Mouse (Mus musculus) MEL (cell line): ENCODE results near the gene Med23.

Experiments
- E2F4 ChIP-seq: IDR thresholded peaks from 2 replicates; pipeline ENCODE4 v1.6.1; 2011; ENCODE audit warnings: low read depth, low read length, improper control_type of control experiment, borderline replicate concordance
- GATA1 ChIP-seq: IDR thresholded peaks from 2 replicates; pipeline ENCODE4 v1.6.1; 2011; ENCODE audit warnings: low read depth, low read length, improper control_type of control experiment
- MAFK ChIP-seq: IDR thresholded peaks from 2 replicates; pipeline ENCODE4 v1.6.1; 2011; ENCODE audit warnings: low read depth, mild to moderate bottlenecking, low read length, improper control_type of control experiment, borderline replicate concordance
- POLR2A ChIP-seq, 2 experiments: IDR thresholded peaks; 2 replicates each; pipeline ENCODE4 v1.6.1; 2011 to 2012; ENCODE audit warnings: low read length in 2 of 2, mild to moderate bottlenecking in 2 of 2, control low read depth in 1 of 2, improper control_type of control experiment in 1 of 2, low read depth in 1 of 2, moderate library complexity in 1 of 2; ENCODE audit not compliant: control insufficient read depth in 1 of 2, insufficient read depth in 1 of 2, poor library complexity in 1 of 2
- RAD21 ChIP-seq: IDR thresholded peaks from 2 replicates; pipeline ENCODE4 v1.6.1; 2011; ENCODE audit warnings: mild to moderate bottlenecking, low read depth, low read length, improper control_type of control experiment
- USF2 ChIP-seq, 2 experiments: IDR thresholded peaks; 2 replicates each; pipeline ENCODE4 v1.6.1; 2011 to 2012; ENCODE audit warnings: improper control_type of control experiment in 2 of 2, low read length in 2 of 2, borderline replicate concordance in 1 of 2, inconsistent platforms in 1 of 2, low read depth in 1 of 2, mild to moderate bottlenecking in 1 of 2; ENCODE audit not compliant: insufficient read depth in 1 of 2
- ZMIZ1 ChIP-seq: IDR thresholded peaks from 2 replicates; pipeline ENCODE4 v1.6.1; 2012; ENCODE audit warnings: low read depth, mild to moderate bottlenecking, inconsistent platforms, low read length, improper control_type of control experiment, moderate library complexity

DNA sequence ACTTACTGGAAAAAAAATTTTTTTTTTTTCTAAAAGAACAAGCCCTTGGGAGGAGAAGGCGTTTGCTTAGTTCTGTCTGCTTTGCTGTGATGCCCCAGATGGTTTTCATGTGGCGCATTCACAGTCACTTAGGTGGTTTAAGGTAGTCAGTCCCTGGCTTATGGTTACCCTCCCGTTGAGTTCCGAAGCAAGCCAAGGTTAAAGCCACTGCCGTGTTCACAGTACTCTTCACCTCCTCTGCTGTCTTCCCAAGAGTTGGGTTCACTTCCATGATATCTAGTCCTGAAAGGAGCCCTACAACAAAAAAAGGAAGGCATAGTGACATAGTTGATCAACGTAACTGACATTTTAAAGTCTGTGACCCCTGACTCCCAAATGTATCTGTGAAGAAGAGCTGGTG lies 45.7 kb downstream of the Med23 start:
- TF ChIP-seq ZMIZ1: no peak
- no peak for TF ChIP-seq USF2 (IDR thresholded peaks at IDR 0.05; ENCODE audit: borderline replicate concordance in 1 of 2, insufficient read depth in 1 of 2, low read depth in 1 of 2, low read length in 2 of 2)
- no peak for TF ChIP-seq GATA1
- no peak for TF ChIP-seq POLR2A (IDR thresholded peaks at IDR 0.05; ENCODE audit: control insufficient read depth in 1 of 2, insufficient read depth in 1 of 2, low read depth in 1 of 2, low read length in 2 of 2, poor library complexity in 1 of 2)
- no peak for TF ChIP-seq E2F4
- no peak for TF ChIP-seq RAD21
- no peak for TF ChIP-seq MAFK
